Mouse (Mus musculus): Measurements from ENCODE around the gene Zfp869. TPM values are rescaled to one million over a fixed set of nuclear protein-coding genes. Genes with fewer than 3 reads are reported as not detected.

The Zfp869 gene
- 60.5 TPM for polyA plus RNA-seq (2014; fragmentation: Illumina TruSeq; extraction: RNeasy Lipid Tissue Mini Kit (QIAGEN cat#74804); ENCODE audit: low read depth, low replicate concordance)

DNA sequence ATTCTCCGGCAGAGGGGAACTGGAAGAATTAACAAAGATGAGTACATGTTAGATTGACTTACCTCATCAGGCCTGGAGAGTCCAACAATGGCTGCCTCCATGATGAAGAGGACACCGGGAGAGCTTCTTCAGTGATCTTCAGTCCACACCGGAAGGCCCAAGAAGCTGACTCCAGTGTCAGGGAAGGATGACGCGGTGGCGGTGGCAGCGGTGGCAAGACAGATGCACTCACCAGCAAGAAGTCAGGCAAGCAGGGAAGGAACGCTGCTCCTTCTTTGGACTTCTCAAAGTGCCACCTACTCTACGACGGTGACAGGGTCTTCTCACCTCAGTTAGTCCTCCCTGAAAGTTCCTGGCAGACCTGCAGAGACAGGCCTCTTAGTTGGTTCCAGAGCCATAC lies at the start of gene Zfp869:
Zfp869 (minus strand) TSS at position 101 of the 400 bp plus-strand sequence.

DNA sequence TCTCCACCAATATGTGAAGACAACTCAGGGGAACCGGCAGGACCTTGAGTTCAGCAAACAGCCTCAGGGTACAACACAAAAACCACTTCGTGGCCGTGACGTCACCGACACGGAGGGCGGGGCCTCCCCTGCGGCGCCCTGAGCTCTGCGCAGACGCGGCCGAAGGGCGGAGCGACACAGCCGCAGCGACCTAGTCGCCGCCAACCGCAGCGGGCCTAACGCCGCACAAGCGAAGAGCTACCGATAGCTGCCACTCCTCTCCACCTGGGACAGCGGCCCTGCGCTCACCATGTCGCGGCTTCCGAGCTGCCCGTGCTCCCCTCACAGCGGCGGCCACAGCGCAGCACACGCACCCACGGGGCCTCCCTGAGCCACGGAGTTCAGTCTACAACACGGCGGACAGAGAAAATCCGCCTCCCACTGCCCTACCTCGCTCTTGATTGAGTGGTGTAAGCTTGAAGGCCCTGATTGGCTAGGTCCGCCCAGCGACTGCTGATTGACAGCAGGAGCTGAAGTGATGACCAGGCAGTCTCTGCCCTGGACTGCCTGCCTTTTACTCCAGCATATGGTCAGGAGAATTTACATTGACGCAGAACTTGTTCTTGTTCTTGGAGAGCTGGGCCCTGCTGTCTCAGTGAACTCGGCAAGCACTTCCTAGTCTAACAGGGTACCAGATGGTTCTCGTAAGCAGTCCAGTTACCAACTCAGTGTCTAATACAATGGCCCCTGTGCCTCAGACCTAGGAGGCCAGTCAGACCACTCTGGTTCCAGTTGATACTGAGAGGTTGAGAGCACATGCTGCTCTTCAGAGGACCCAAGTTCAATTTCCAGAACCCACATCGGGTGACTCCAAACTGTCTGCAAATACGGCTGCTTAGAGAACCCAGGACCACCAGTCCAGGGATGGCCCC lies 39.3 kb upstream of the Zfp869 start, which contains the start of gene Zfp963:
Zfp963 (minus strand) TSS at position 427 of the 911 bp plus-strand sequence.

Other genes starting within 250 kb of the Zfp869 start
- not detected for gene Gm7697, start 187.7 kb downstream of the Zfp869 start, polyA plus RNA-seq (2014; fragmentation: Illumina TruSeq; extraction: RNeasy Lipid Tissue Mini Kit (QIAGEN cat#74804); ENCODE audit: low read depth, low replicate concordance)
- gene Zfp868, start 85.2 kb downstream of the Zfp869 start, polyA plus RNA-seq (2014; fragmentation: Illumina TruSeq; extraction: RNeasy Lipid Tissue Mini Kit (QIAGEN cat#74804); ENCODE audit: low read depth, low replicate concordance) = 54.2 TPM
- gene Zfp964, start 56.2 kb downstream of the Zfp869 start, polyA plus RNA-seq (2014; fragmentation: Illumina TruSeq; extraction: RNeasy Lipid Tissue Mini Kit (QIAGEN cat#74804); ENCODE audit: low read depth, low replicate concordance) = 5.3 TPM
- gene Zfp963, start 39.2 kb upstream of the Zfp869 start, polyA plus RNA-seq (2014; fragmentation: Illumina TruSeq; extraction: RNeasy Lipid Tissue Mini Kit (QIAGEN cat#74804); ENCODE audit: low read depth, low replicate concordance) = 11.1 TPM
- gene Gm20422, start 64.2 kb upstream of the Zfp869 start, polyA plus RNA-seq (2014; fragmentation: Illumina TruSeq; extraction: RNeasy Lipid Tissue Mini Kit (QIAGEN cat#74804); ENCODE audit: low read depth, low replicate concordance) = not detected
- gene Atp13a1, start 80.4 kb upstream of the Zfp869 start, polyA plus RNA-seq (2014; fragmentation: Illumina TruSeq; extraction: RNeasy Lipid Tissue Mini Kit (QIAGEN cat#74804); ENCODE audit: low read depth, low replicate concordance) = 1.8 TPM
- gene Zfp866, start 80.5 kb upstream of the Zfp869 start, polyA plus RNA-seq (2014; fragmentation: Illumina TruSeq; extraction: RNeasy Lipid Tissue Mini Kit (QIAGEN cat#74804); ENCODE audit: low read depth, low replicate concordance) = 44.5 TPM
- gene Gmip, start 98.0 kb upstream of the Zfp869 start, polyA plus RNA-seq (2014; fragmentation: Illumina TruSeq; extraction: RNeasy Lipid Tissue Mini Kit (QIAGEN cat#74804); ENCODE audit: low read depth, low replicate concordance) = 2.1 TPM
- 1.9 TPM for gene Lpar2, start 111.7 kb upstream of the Zfp869 start, polyA plus RNA-seq (2014; fragmentation: Illumina TruSeq; extraction: RNeasy Lipid Tissue Mini Kit (QIAGEN cat#74804); ENCODE audit: low read depth, low replicate concordance)
- not detected for gene Pbx4, start 121.8 kb upstream of the Zfp869 start, polyA plus RNA-seq (2014; fragmentation: Illumina TruSeq; extraction: RNeasy Lipid Tissue Mini Kit (QIAGEN cat#74804); ENCODE audit: low read depth, low replicate concordance)
- gene Cilp2, start 177.0 kb upstream of the Zfp869 start, polyA plus RNA-seq (2014; fragmentation: Illumina TruSeq; extraction: RNeasy Lipid Tissue Mini Kit (QIAGEN cat#74804); ENCODE audit: low read depth, low replicate concordance) = not detected
- gene Tssk6, start 191.5 kb upstream of the Zfp869 start, polyA plus RNA-seq (2014; fragmentation: Illumina TruSeq; extraction: RNeasy Lipid Tissue Mini Kit (QIAGEN cat#74804); ENCODE audit: low read depth, low replicate concordance) = not detected
- not detected for gene Ndufa13, start 191.8 kb upstream of the Zfp869 start, polyA plus RNA-seq (2014; fragmentation: Illumina TruSeq; extraction: RNeasy Lipid Tissue Mini Kit (QIAGEN cat#74804); ENCODE audit: low read depth, low replicate concordance)
- not detected for gene Yjefn3, start 192.0 kb upstream of the Zfp869 start, polyA plus RNA-seq (2014; fragmentation: Illumina TruSeq; extraction: RNeasy Lipid Tissue Mini Kit (QIAGEN cat#74804); ENCODE audit: low read depth, low replicate concordance)

Data from adrenal gland, adult 10 weeks (tissue).